Mouse (Mus musculus) intestine, postnatal 0 days (tissue): ENCODE measurements around the gene 2810004N23Rik. TPM values are rescaled to one million over a fixed set of nuclear protein-coding genes. Genes with fewer than 3 reads are reported as not detected.
"Not testable (repeated sequence)": the region's sequence is repeated elsewhere in the genome, so short reads cannot be mapped to it uniquely, and the experiment has no call there.

Experiments
- ATAC-seq: fragments of 200-750 bp; cut with Nextera tagmentation; 2 replicates; pipeline ENCODE4 v1.8.0; 2017; ENCODE audit warnings: mild to moderate bottlenecking, moderate TSS enrichment, moderate library complexity
- H3K27ac ChIP-seq: fragments of 300-500 bp; sonication (generic); 2 replicates; pipeline ENCODE4 v1.5.1; 2014; ENCODE audit warnings: mild to moderate bottlenecking, low read depth, low read length, moderate library complexity
- H3K27me3 ChIP-seq: fragments of 300-500 bp; sonication (generic); replicated peaks from 2 replicates; pipeline ENCODE4 v1.6.1; 2014; ENCODE audit warnings: low read length, mixed read lengths; ENCODE audit not compliant: control insufficient read depth, insufficient read depth
- H3K36me3 ChIP-seq: fragments of 300-500 bp; sonication (generic); 2 replicates; pipeline ENCODE4 v1.6.1; 2014; ENCODE audit warnings: mild to moderate bottlenecking, moderate library complexity; ENCODE audit not compliant: control insufficient read depth, insufficient read depth
- H3K4me1 ChIP-seq: fragments of 300-500 bp; sonication (generic); replicated peaks from 2 replicates; pipeline ENCODE4 v1.6.1; 2014; ENCODE audit warnings: antibody characterized with exemption, low read length, mixed read lengths; ENCODE audit not compliant: control insufficient read depth, insufficient read depth
- H3K4me2 ChIP-seq: fragments of 300-500 bp; sonication (generic); replicated peaks from 2 replicates; pipeline ENCODE4 v1.6.1; 2014; ENCODE audit warnings: low read depth, mild to moderate bottlenecking, moderate library complexity
- H3K4me3 ChIP-seq: fragments of 300-500 bp; sonication (generic); 2 replicates; pipeline ENCODE4 v1.5.1; 2014; ENCODE audit warnings: low read depth, low read length
- H3K9ac ChIP-seq: fragments of 300-500 bp; sonication (generic); 2 replicates; pipeline ENCODE4 v1.6.1; 2014; ENCODE audit warnings: mild to moderate bottlenecking, low read depth, low read length
- H3K9me3 ChIP-seq: fragments of 300-500 bp; sonication (generic); 2 replicates; pipeline ENCODE4 v1.6.1; 2016; ENCODE audit warnings: mixed run types; ENCODE audit not compliant: control insufficient read depth
- CTCF ChIP-seq: sonication (generic); IDR thresholded peaks from 2 replicates; pipeline ENCODE4 v1.5.1; 2016; ENCODE audit warnings: low read depth, mild to moderate bottlenecking, control low read depth, antibody characterized with exemption, moderate library complexity
- WGBS: fragments of 180-500 bp; shearing (Covaris S2); extraction: QIAGEN DNeasy Blood & Tissue Kit; methylation state at CpG from one replicate; pipeline ENCODE4 v1.1.7; 2014; 5-methylcytosine and 5-hydroxymethylcytosine counted together
- polyA plus RNA-seq: library from polyadenylated mRNA; unstranded; fragments of >200 nt; fragmentation: Nextera tagmentation; extraction: Ambion mirVana; gene quantifications from 2 replicates; pipeline ENCODE4 v1.2.1, GENCODE M21; 2015

The 2810004N23Rik gene
- polyA plus RNA-seq, 1 experiment from 2014 or later: 17.7 TPM

DNA sequence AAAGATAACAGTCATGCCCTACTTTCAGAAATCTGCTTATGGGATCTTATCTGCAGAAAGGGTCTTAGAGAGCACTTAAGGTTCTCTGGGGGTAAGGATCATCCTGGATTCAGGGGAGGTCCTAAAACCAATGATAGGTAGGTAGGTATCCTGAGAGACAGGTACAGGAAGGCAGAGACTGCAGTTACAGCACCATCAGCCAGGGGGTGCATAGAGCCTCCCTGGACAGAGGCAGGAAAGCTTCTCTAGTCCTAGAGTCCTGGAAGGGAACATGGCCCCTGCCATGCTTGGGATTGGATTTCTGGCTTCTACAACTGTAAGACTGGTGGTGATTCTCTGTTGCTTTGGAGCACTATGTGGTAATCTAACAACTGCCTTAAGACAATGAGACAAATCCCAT, 3.5 kb downstream of the 2810004N23Rik start:
- H3K27me3 ChIP-seq: no peaks in the 10 kb centered on the region
- no peaks in the 10 kb centered on the region for H3K9me3 ChIP-seq
- no peak overlapping the region for H3K4me3 ChIP-seq
- TF ChIP-seq CTCF: peak; percentile 81
- H3K4me2 ChIP-seq: no peak overlapping the region
- no peaks in the 10 kb centered on the region for H3K4me1 ChIP-seq
- ATAC-seq: no peak
- no peak overlapping the region for H3K27ac ChIP-seq
- peaks cover 32% of the 10 kb centered on the region for H3K36me3 ChIP-seq
- no peak overlapping the region for H3K9ac ChIP-seq

DNA sequence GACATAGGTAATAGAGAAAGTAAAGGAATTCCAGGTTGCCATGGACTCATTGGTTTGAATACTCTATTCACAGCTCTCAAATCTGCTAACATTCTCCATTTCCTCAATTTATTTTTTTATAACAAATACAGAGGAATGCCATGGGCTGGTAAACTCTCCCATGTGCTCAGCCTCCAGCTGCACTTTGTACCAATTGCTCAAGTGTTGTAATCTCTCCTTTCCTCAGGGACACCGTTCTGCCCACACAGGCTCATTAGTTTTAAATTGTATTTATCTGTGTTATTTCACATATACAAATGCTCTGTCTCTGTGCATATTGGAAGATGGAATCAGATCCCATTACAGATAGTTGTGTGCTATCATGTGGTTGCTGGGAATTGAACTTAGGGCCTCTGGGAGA, 9.4 kb downstream of the 2810004N23Rik start:
- peak; percentile 49; the same call in 1 of the 2 replicates for ATAC-seq
- peak overlapping the region; percentile 28; the same call in 1 of the 2 replicates for H3K27ac ChIP-seq
- no peaks in the 10 kb centered on the region for H3K27me3 ChIP-seq
- 48% methylated on average over 1 of the region's 1 CpGs for WGBS
- no peaks in the 10 kb centered on the region for H3K9me3 ChIP-seq
- H3K36me3 ChIP-seq: peaks cover 32% of the 10 kb centered on the region
- no peak overlapping the region for H3K9ac ChIP-seq
- no peak overlapping the region for H3K4me3 ChIP-seq
- no peak overlapping the region for H3K4me2 ChIP-seq
- TF ChIP-seq CTCF: no peak
- no peaks in the 10 kb centered on the region for H3K4me1 ChIP-seq

DNA sequence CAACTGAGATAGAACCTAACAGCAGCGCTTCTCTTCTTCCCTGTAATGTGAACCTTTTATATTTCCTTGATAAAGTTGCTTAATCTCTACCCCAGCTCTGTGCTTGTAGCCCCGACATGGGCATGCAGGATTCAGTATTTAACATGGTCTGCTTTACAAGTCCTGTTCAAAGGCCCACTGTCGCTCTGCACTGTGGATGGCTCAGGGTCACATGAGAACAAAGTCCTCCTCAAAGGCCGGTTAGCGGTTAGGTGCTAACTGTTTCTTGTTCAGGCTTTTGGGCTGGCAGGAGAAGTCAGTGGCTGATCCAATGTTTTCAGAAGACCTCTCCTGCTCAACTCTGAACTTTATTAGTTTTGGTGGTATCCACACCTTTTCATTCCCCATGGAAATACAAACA, 17.3 kb downstream of the 2810004N23Rik start:
- TF ChIP-seq CTCF: no peak
- WGBS: 66% methylated on average over 5 of the region's 5 CpGs
- no peak overlapping the region for H3K9ac ChIP-seq

DNA sequence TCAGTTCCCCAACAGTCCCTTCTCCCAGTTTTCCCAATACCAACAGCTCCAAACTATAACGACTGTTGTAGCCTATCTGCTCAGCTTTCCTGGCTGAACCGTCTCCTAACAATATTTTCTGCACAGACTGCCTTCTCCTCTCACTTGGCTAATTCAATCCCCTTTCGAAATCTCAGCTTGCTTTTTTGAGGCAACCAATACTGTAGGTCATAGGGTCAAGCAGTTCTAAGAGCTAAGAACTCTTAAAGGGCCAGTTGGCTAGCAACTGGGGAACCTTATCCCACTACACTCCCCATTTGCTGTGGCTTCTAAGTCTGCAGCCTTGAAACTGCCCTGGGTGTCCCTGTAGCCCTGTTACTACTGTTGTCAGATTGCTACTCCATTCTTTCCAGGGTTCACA, 17.8 kb downstream of the 2810004N23Rik start:
- no peaks in the 10 kb centered on the region for H3K27me3 ChIP-seq
- no peak overlapping the region for H3K4me2 ChIP-seq
- no peaks in the 10 kb centered on the region for H3K9me3 ChIP-seq
- peaks cover 18% of the 10 kb centered on the region for H3K36me3 ChIP-seq
- no peaks in the 10 kb centered on the region for H3K4me1 ChIP-seq
- ATAC-seq: no peak
- no peak overlapping the region for H3K27ac ChIP-seq
- no peak overlapping the region for H3K9ac ChIP-seq
- 68% methylated on average over 3 of the region's 3 CpGs for WGBS
- TF ChIP-seq CTCF: no peak
- H3K4me3 ChIP-seq: no peak overlapping the region

More for the DNA sequence above, 17.3 kb downstream of the 2810004N23Rik start:
- no peak overlapping the region for H3K4me3 ChIP-seq
- H3K4me1 ChIP-seq: no peaks in the 10 kb centered on the region
- no peaks in the 10 kb centered on the region for H3K27me3 ChIP-seq
- H3K27ac ChIP-seq: no peak overlapping the region
- peaks cover 14% of the 10 kb centered on the region; the same call in 1 of the 2 replicates for H3K36me3 ChIP-seq
- no peaks in the 10 kb centered on the region for H3K9me3 ChIP-seq
- H3K4me2 ChIP-seq: no peak overlapping the region
- no peak for ATAC-seq

DNA sequence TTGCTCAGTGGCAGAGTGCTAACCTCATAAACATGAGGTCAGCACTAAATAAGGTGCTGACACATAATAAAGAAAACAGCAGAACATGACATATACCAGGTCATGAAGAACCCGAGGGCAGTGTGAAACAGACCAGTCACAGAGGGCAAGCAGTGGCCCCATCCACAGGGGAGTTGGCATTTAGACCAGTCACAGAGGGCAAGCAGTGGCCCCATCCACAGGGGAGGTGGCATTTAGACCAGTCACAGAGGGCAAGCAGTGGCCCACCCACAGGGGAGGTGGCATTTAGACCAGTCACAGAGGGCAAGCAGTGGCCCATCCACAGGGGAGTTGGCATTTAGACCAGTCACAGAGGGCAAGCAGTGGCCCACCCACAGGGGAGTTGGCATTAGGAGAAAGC, 20.0 kb downstream of the 2810004N23Rik start:
- WGBS: 70% methylated on average over 1 of the region's 1 CpGs
- ATAC-seq: peak; percentile 36; the same call in 1 of the 2 replicates

DNA sequence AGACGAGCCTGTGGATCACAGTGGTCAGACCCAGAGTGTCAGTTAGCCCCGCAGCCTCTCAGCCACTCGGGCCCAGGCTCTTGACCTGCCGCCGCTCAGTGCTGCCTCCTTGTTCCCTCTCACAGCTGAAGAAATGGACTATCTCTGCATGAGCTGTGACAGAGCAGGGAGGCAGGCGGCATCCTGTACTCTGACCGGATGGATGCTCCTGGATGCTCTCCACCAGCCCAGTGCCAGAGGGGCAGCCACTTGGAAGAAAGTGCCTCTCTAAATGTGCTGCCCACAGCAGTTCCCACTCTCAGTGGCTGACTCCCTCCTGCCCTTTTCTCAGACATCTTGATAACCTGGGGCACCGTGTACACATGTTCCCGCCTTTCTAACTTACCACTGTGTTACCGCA, 21.1 kb downstream of the 2810004N23Rik start:
- Histone ChIP-seq H3K9me3 (no peaks in the 10 kb centered on the region), H3K27ac (no peak overlapping the region), H3K36me3 (peaks cover 39% of the 10 kb centered on the region), H3K27me3 (no peaks in the 10 kb centered on the region), H3K4me1 (no peaks in the 10 kb centered on the region), H3K4me3 (no peak overlapping the region), H3K9ac (no peak overlapping the region), H3K4me2 (no peak overlapping the region)
- no peak for TF ChIP-seq CTCF
- 81% methylated on average over 10 of the region's 10 CpGs for WGBS
- no peak for ATAC-seq

More for the DNA sequence above, 20.0 kb downstream of the 2810004N23Rik start:
- H3K9ac ChIP-seq, H3K4me2 ChIP-seq, H3K4me1 ChIP-seq, H3K9me3 ChIP-seq, H3K4me3 ChIP-seq, H3K27me3 ChIP-seq, H3K27ac ChIP-seq: not testable (repeated sequence)
- H3K36me3 ChIP-seq: peaks cover 38% of the 10 kb centered on the region

DNA sequence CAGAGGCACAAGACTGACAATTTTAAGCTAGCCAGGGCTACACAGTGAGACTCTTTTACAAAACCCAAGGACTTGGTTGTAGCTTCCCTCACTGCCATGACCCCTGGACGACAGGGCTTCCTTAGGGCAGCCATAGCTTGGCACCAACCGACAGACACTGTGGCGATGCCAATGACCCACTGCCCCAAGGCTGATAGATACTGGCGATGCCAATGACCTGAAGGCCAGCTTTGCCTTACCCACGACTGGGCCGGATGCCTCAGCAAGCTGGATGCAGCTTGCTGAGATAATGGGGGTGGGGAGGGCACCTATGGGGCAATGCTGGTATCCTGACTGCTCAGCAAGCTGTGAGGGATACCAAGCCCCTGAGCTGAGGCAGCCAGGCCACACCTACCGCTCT, 22.0 kb downstream of the 2810004N23Rik start:
- TF ChIP-seq CTCF: no peak

More for the DNA sequence above, 22.0 kb downstream of the 2810004N23Rik start:
- 94% methylated on average over 7 of the region's 7 CpGs for WGBS
- H3K9ac ChIP-seq: no peak overlapping the region
- H3K36me3 ChIP-seq: peaks cover 39% of the 10 kb centered on the region
- H3K27ac ChIP-seq: no peak overlapping the region
- no peak overlapping the region for H3K4me2 ChIP-seq
- no peaks in the 10 kb centered on the region for H3K4me1 ChIP-seq
- no peak for ATAC-seq
- no peaks in the 10 kb centered on the region for H3K27me3 ChIP-seq
- no peak overlapping the region for H3K4me3 ChIP-seq
- H3K9me3 ChIP-seq: no peaks in the 10 kb centered on the region
